Mouse (Mus musculus) kidney, postnatal 0 days (tissue): Measurements from ENCODE around the gene Mprip. TPM values are rescaled to one million over a fixed set of nuclear protein-coding genes. Genes with fewer than 3 reads are reported as not detected.
A peak's percentile ranks its signal among the peaks of the same experiment; 100 is the strongest.

Experiments
- ATAC-seq: fragments of 200-750 bp; cut with Nextera tagmentation; replicated peaks from 2 replicates; pipeline ENCODE4 v1.8.0; 2017; ENCODE audit warnings: low read depth, moderate number of reproducible peaks, moderate TSS enrichment, moderate library complexity; ENCODE audit not compliant: low FRiP score
- DNase-seq: peaks from one replicate; pipeline ENCODE4 v3.0.0-alpha.2; 2016; ENCODE audit warnings: low spot score
- H3K27ac ChIP-seq: fragments of 300-500 bp; sonication (generic); 2 replicates; pipeline ENCODE4 v1.5.1; 2014; ENCODE audit warnings: mild to moderate bottlenecking
- H3K27me3 ChIP-seq: fragments of 300-500 bp; sonication (generic); 2 replicates; pipeline ENCODE4 v1.6.1; 2014; ENCODE audit warnings: low read length, mixed read lengths; ENCODE audit not compliant: insufficient read depth
- H3K36me3 ChIP-seq: fragments of 300-500 bp; sonication (generic); 2 replicates; pipeline ENCODE4 v1.6.1; 2014; ENCODE audit warnings: low read length, mixed read lengths; ENCODE audit not compliant: insufficient read depth
- H3K4me1 ChIP-seq: fragments of 300-500 bp; sonication (generic); replicated peaks from 2 replicates; pipeline ENCODE4 v1.6.1; 2014; ENCODE audit warnings: antibody characterized with exemption, low read length, mixed read lengths; ENCODE audit not compliant: insufficient read depth
- H3K4me2 ChIP-seq: fragments of 300-500 bp; sonication (generic); 2 replicates; pipeline ENCODE4 v1.6.1; 2014; ENCODE audit warnings: mild to moderate bottlenecking, low read length, moderate library complexity, mixed read lengths
- H3K4me3 ChIP-seq: fragments of 300-500 bp; sonication (generic); replicated peaks from 2 replicates; pipeline ENCODE4 v1.5.1; 2014; ENCODE audit warnings: low read depth, low read length
- H3K9ac ChIP-seq: fragments of 300-500 bp; sonication (generic); 2 replicates; pipeline ENCODE4 v1.6.1; 2014; ENCODE audit warnings: low read depth, low read length
- H3K9me3 ChIP-seq: fragments of 300-500 bp; sonication (generic); replicated peaks from 2 replicates; pipeline ENCODE4 v1.6.1; 2016; ENCODE audit warnings: low read length, inconsistent platforms, mixed read lengths
- CTCF ChIP-seq: IDR thresholded peaks from 2 replicates; pipeline ENCODE4 v1.5.1; 2016; ENCODE audit warnings: antibody characterized with exemption, low read depth, mild to moderate bottlenecking, moderate library complexity
- WGBS: fragments of 180-500 bp; shearing (Covaris S2); extraction: QIAGEN DNeasy Blood & Tissue Kit; methylation state at CpG from one replicate; pipeline ENCODE4 v1.1.7; 2014; 5-methylcytosine and 5-hydroxymethylcytosine counted together
- polyA plus RNA-seq: library from polyadenylated mRNA; unstranded; fragments of >200 nt; fragmentation: Nextera tagmentation; extraction: Ambion mirVana; gene quantifications from 2 replicates; pipeline ENCODE4 v1.2.1, GENCODE M21; 2015

The Mprip gene
- polyA plus RNA-seq, 1 experiment from 2014 or later: 76.8 TPM

DNA sequence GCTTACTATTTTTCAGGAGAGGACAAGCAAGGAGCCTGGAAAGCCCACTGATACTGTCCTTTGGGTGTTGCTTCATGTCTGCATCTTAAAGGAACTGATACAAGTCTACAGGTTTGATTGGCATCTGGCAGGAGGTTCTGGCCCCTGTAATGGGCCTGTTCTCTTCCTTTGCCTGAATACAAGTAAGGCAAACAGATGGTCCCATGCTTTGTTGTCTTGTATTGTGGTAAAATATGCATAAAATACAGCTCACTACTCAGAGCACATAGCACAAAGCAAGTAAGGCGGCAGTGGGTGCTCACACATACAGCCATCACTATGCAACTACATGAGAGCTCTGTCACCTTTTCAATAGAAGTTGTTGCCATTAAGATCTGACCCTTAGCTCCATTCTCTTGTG, 39.7 kb downstream of the Mprip start:
- no peak for ATAC-seq
- WGBS: 94% methylated on average over 1 of the region's 1 CpGs
- peaks cover 21% of the 10 kb centered on the region for H3K36me3 ChIP-seq

DNA sequence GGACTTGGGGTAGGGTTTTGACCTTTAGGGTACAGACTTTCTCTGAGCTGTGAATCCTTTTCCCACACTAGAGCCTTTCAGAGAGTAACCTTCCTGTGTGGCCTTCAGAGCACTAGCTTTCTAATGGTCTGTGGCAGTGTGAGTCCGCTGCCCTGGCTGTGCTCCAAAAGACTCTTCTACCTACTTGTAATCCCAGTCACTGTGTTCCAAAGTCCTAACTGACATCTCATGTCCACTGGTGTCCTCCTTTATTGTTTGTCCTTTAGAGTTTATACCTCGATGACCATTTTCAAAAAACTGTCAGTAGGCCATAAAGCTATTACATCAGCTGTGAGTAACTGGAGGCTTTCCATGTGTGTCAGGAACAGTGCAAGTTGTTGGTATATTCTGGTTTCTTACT, 44.0 kb downstream of the Mprip start:
- Histone ChIP-seq H3K4me1 (peaks cover 37% of the 10 kb centered on the region), H3K27me3 (no peaks in the 10 kb centered on the region), H3K36me3 (0 out of 2 replicates have a peak, but pooled peaks cover 11% of the 10 kb centered on the region), H3K27ac (no peak overlapping the region; the same call in 1 of the 2 replicates), H3K4me2 (no peak overlapping the region), H3K9ac (no peak overlapping the region), H3K9me3 (no peaks in the 10 kb centered on the region), H3K4me3 (no peak overlapping the region)
- DNase-seq: no peak
- TF ChIP-seq CTCF: no peak
- 80% methylated on average over 2 of the region's 2 CpGs for WGBS
- ATAC-seq: no peak

More for the DNA sequence above, 39.7 kb downstream of the Mprip start:
- Histone ChIP-seq H3K9me3 (no peaks in the 10 kb centered on the region), H3K4me3 (no peak overlapping the region), H3K4me2 (no peak overlapping the region), H3K4me1 (peaks cover 12% of the 10 kb centered on the region), H3K27me3 (no peaks in the 10 kb centered on the region), H3K9ac (no peak overlapping the region), H3K27ac (no peak overlapping the region)
- no peak for TF ChIP-seq CTCF
- DNase-seq: no peak

DNA sequence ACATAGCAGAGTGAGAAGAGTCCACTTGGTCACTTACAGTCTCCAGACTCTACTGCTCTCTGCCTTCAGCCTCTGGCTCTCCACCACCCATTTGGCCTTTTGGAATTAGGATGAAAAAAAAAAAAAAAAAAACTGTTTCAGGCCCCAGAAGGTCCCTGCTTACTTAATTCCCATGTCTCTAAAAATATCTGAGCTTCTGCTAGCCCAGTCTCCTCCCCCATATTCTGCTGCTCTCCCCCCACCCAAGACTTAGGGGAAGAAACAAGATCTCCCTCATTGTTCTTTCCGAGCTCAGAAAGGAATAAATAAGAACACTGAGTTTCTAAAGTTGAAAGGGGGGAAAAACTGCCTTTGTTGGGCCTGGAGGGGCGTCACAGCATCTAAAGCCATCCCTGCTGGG, 46.4 kb downstream of the Mprip start:
- ATAC-seq (no peak), DNase-seq (peak; percentile 71)
- Histone ChIP-seq H3K4me1 (peaks cover 36% of the 10 kb centered on the region), H3K27me3 (no peaks in the 10 kb centered on the region), H3K4me3 (no peak overlapping the region), H3K36me3 (0 out of 2 replicates have a peak, but pooled peaks cover 4% of the 10 kb centered on the region), H3K9me3 (no peaks in the 10 kb centered on the region), H3K9ac (no peak overlapping the region), H3K27ac (peak overlapping the region; percentile 85), H3K4me2 (peak overlapping the region; percentile 23; the same call in 1 of the 2 replicates)
- TF ChIP-seq CTCF: no peak
- 20% methylated on average over 2 of the region's 2 CpGs for WGBS

GRCm38 (mm10) chr11:59707931-59708611, 47.0 kb downstream of the Mprip start:
- H3K27me3 ChIP-seq: no peaks in the 10 kb centered on the region
- no peak for TF ChIP-seq CTCF
- H3K36me3 ChIP-seq: no peaks in the 10 kb centered on the region
- no peak overlapping the region for H3K9ac ChIP-seq
- no peak overlapping the region for H3K4me3 ChIP-seq
- peaks cover 32% of the 10 kb centered on the region for H3K4me1 ChIP-seq
- peak overlapping the region; percentile 23; the same call in 1 of the 2 replicates for H3K4me2 ChIP-seq
- WGBS: 27% methylated on average over 11 of the region's 11 CpGs
- H3K9me3 ChIP-seq: no peaks in the 10 kb centered on the region
- ATAC-seq (peak; percentile 71), DNase-seq (peak; percentile 91)
- H3K27ac ChIP-seq: peak overlapping the region; percentile 85

DNA sequence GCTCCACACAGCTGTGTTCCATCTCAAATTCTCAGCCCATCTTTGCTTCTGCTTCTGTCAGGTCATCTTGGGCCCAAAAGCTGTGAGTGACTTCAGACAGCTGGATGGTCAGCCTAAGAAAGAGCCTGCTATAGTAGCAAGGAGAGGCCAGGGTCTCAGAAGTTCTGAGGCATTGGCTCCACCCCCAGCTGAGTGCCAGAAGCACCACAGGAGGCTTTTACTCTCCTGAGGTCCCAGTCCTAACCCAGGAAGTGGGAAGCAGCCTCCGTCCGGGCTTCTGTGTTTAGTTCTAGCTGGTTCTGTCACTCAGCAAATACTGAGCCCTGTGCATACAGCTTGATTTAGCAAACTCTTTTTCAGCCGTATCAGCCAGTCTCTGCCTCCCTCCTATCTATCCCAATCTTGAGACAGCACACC, 54.3 kb downstream of the Mprip start:
- H3K4me2 ChIP-seq: no peak overlapping the region
- no peak overlapping the region for H3K4me3 ChIP-seq
- H3K36me3 ChIP-seq: no peaks in the 10 kb centered on the region
- H3K9ac ChIP-seq: no peak overlapping the region
- H3K4me1 ChIP-seq: 0 out of 2 replicates have a peak, but pooled peaks cover 7% of the 10 kb centered on the region
- ATAC-seq (no peak), DNase-seq (peak; percentile 34)
- H3K9me3 ChIP-seq: no peaks in the 10 kb centered on the region
- no peak for TF ChIP-seq CTCF
- 0 out of 2 replicates have a peak overlapping the region, but pooled peaks have one; percentile 25 for H3K27ac ChIP-seq
- WGBS: 56% methylated on average over 3 of the region's 3 CpGs
- H3K27me3 ChIP-seq: no peaks in the 10 kb centered on the region

DNA sequence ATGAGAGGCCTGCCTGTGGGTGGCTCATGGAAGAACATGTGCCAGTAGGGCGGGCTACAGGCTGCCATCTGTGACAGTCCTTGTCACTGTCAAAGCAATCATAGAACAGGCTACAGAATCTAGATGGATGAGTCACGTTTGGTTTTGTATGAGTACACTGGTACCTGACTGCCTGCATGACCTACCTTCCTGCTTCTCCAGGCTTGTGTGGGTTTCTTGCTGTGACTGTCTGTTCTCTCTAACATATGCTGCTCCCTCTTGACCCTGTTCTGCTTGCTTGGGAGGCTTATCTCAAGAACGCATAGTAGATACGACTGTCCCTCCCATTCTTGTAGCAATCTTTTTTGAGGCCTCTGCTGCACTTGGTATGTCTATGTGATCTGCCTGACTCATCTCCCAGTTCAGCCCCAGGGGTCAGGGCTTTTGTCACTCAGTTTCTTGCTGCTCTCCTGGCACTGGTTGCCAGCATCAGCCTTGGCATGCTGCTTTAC, 56.7 kb downstream of the Mprip start:
- DNase-seq (no peak), ATAC-seq (no peak)
- H3K4me1 ChIP-seq: 0 out of 2 replicates have a peak, but pooled peaks cover 7% of the 10 kb centered on the region
- no peak for TF ChIP-seq CTCF
- H3K4me3 ChIP-seq: no peak overlapping the region
- H3K27me3 ChIP-seq: no peaks in the 10 kb centered on the region
- no peak overlapping the region for H3K9ac ChIP-seq
- 91% methylated on average over 4 of the region's 4 CpGs for WGBS
- H3K9me3 ChIP-seq: no peaks in the 10 kb centered on the region
- no peak overlapping the region for H3K4me2 ChIP-seq
- no peak overlapping the region for H3K27ac ChIP-seq
- no peaks in the 10 kb centered on the region for H3K36me3 ChIP-seq
